Mouse (Mus musculus) intestine, postnatal 0 days (tissue): Measurements from ENCODE around the gene Med12l. TPM values are rescaled to one million over a fixed set of nuclear protein-coding genes. Genes with fewer than 3 reads are reported as not detected.

Experiments
- ATAC-seq: fragments of 200-750 bp; cut with Nextera tagmentation; 2 replicates; pipeline ENCODE4 v1.8.0; 2017; ENCODE audit warnings: mild to moderate bottlenecking, moderate TSS enrichment, moderate library complexity
- H3K27ac ChIP-seq: fragments of 300-500 bp; sonication (generic); 2 replicates; pipeline ENCODE4 v1.5.1; 2014; ENCODE audit warnings: mild to moderate bottlenecking, low read depth, low read length, moderate library complexity
- H3K27me3 ChIP-seq: fragments of 300-500 bp; sonication (generic); replicated peaks from 2 replicates; pipeline ENCODE4 v1.6.1; 2014; ENCODE audit warnings: low read length, mixed read lengths; ENCODE audit not compliant: control insufficient read depth, insufficient read depth
- H3K36me3 ChIP-seq: fragments of 300-500 bp; sonication (generic); 2 replicates; pipeline ENCODE4 v1.6.1; 2014; ENCODE audit warnings: mild to moderate bottlenecking, moderate library complexity; ENCODE audit not compliant: control insufficient read depth, insufficient read depth
- H3K4me1 ChIP-seq: fragments of 300-500 bp; sonication (generic); replicated peaks from 2 replicates; pipeline ENCODE4 v1.6.1; 2014; ENCODE audit warnings: antibody characterized with exemption, low read length, mixed read lengths; ENCODE audit not compliant: control insufficient read depth, insufficient read depth
- H3K4me2 ChIP-seq: fragments of 300-500 bp; sonication (generic); replicated peaks from 2 replicates; pipeline ENCODE4 v1.6.1; 2014; ENCODE audit warnings: low read depth, mild to moderate bottlenecking, moderate library complexity
- H3K4me3 ChIP-seq: fragments of 300-500 bp; sonication (generic); 2 replicates; pipeline ENCODE4 v1.5.1; 2014; ENCODE audit warnings: low read depth, low read length
- H3K9ac ChIP-seq: fragments of 300-500 bp; sonication (generic); 2 replicates; pipeline ENCODE4 v1.6.1; 2014; ENCODE audit warnings: mild to moderate bottlenecking, low read depth, low read length
- H3K9me3 ChIP-seq: fragments of 300-500 bp; sonication (generic); 2 replicates; pipeline ENCODE4 v1.6.1; 2016; ENCODE audit warnings: mixed run types; ENCODE audit not compliant: control insufficient read depth
- CTCF ChIP-seq: sonication (generic); IDR thresholded peaks from 2 replicates; pipeline ENCODE4 v1.5.1; 2016; ENCODE audit warnings: low read depth, mild to moderate bottlenecking, control low read depth, antibody characterized with exemption, moderate library complexity
- WGBS: fragments of 180-500 bp; shearing (Covaris S2); extraction: QIAGEN DNeasy Blood & Tissue Kit; methylation state at CpG from one replicate; pipeline ENCODE4 v1.1.7; 2014; 5-methylcytosine and 5-hydroxymethylcytosine counted together
- polyA plus RNA-seq: library from polyadenylated mRNA; unstranded; fragments of >200 nt; fragmentation: Nextera tagmentation; extraction: Ambion mirVana; gene quantifications from 2 replicates; pipeline ENCODE4 v1.2.1, GENCODE M21; 2015

Gene Med12l
- polyA plus RNA-seq, 1 experiment from 2014 or later, result 0.42 TPM

- Histone ChIP-seq H3K27ac (no peak overlapping the region), H3K9ac (no peak overlapping the region), H3K27me3 (no peaks in the 10 kb centered on the region), H3K4me1 (no peaks in the 10 kb centered on the region), H3K36me3 (no peaks in the 10 kb centered on the region), H3K9me3 (no peaks in the 10 kb centered on the region), H3K4me3 (no peak overlapping the region), H3K4me2 (no peak overlapping the region)
- WGBS, result 68% methylated on average over 5 of the region's 5 CpGs
- no peak for TF ChIP-seq CTCF
- no peak for ATAC-seq
Observed at GRCm38 (mm10) chr3:59234878-59235277, 229.3 kb downstream of the Med12l start.

DNA sequence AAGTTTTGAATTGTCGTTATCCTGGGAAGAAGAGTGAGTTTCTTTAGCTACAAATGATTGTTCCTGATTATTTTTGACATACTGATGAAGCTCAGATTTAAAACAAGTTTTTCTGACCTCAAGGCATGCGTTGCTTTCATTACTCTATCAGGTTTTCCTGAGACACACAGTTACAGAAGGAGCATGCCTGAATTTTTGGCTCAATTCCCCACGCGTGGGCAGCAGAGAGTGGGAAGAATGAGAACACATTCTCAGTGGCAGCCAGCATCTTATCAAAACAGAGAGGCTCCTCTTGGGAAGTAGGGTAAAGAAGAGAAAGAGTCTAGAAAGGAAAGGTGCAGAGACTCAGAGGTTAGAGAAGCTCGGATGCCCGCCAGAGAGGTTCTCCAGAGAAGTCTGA, 237.8 kb downstream of the Med12l start:
- H3K27ac ChIP-seq, result no peak overlapping the region
- no peaks in the 10 kb centered on the region for H3K9me3 ChIP-seq
- no peaks in the 10 kb centered on the region for H3K4me1 ChIP-seq
- no peak overlapping the region for H3K4me3 ChIP-seq
- no peak for TF ChIP-seq CTCF
- no peaks in the 10 kb centered on the region for H3K27me3 ChIP-seq
- no peak overlapping the region for H3K9ac ChIP-seq
- WGBS, result 78% methylated on average over 6 of the region's 6 CpGs
- no peaks in the 10 kb centered on the region for H3K36me3 ChIP-seq
- ATAC-seq, result no peak
- no peak overlapping the region for H3K4me2 ChIP-seq

DNA sequence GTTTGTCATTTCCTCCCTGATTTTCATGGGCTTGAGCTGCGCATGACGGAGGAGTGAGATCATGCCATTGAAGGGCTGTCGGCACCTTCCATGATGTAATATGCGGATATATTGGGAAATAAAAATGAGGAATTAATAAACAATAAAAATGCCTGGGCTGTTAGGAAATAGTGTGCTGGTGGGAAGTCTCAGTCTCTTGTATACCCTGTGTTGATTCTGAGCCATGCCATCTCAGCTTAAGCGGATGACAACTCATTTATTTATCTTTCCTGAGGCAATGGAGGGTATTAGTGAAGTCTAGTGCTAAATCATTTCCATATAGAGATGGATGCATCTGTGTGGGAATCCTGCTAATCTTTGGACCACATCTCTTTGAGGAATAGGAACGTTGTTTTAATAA, 242.4 kb downstream of the Med12l start:
- Histone ChIP-seq H3K27ac (no peak overlapping the region), H3K4me1 (no peaks in the 10 kb centered on the region), H3K4me2 (no peak overlapping the region), H3K9me3 (no peaks in the 10 kb centered on the region), H3K36me3 (no peaks in the 10 kb centered on the region), H3K9ac (no peak overlapping the region), H3K27me3 (no peaks in the 10 kb centered on the region), H3K4me3 (no peak overlapping the region)
- no peak for ATAC-seq
- no peak for TF ChIP-seq CTCF
- WGBS, result 84% methylated on average over 6 of the region's 6 CpGs

GRCm38 (mm10) chr3:59250454-59250853, 244.8 kb downstream of the Med12l start:
- no peak overlapping the region for H3K27ac ChIP-seq
- H3K27me3 ChIP-seq, result no peaks in the 10 kb centered on the region
- H3K4me1 ChIP-seq, result no peaks in the 10 kb centered on the region
- H3K36me3 ChIP-seq, result no peaks in the 10 kb centered on the region
- TF ChIP-seq CTCF, result no peak
- ATAC-seq, result no peak
- H3K9ac ChIP-seq, result no peak overlapping the region
- 91% methylated on average over 1 of the region's 1 CpGs for WGBS
- no peak overlapping the region for H3K4me3 ChIP-seq
- no peaks in the 10 kb centered on the region for H3K9me3 ChIP-seq
- H3K4me2 ChIP-seq, result no peak overlapping the region

DNA sequence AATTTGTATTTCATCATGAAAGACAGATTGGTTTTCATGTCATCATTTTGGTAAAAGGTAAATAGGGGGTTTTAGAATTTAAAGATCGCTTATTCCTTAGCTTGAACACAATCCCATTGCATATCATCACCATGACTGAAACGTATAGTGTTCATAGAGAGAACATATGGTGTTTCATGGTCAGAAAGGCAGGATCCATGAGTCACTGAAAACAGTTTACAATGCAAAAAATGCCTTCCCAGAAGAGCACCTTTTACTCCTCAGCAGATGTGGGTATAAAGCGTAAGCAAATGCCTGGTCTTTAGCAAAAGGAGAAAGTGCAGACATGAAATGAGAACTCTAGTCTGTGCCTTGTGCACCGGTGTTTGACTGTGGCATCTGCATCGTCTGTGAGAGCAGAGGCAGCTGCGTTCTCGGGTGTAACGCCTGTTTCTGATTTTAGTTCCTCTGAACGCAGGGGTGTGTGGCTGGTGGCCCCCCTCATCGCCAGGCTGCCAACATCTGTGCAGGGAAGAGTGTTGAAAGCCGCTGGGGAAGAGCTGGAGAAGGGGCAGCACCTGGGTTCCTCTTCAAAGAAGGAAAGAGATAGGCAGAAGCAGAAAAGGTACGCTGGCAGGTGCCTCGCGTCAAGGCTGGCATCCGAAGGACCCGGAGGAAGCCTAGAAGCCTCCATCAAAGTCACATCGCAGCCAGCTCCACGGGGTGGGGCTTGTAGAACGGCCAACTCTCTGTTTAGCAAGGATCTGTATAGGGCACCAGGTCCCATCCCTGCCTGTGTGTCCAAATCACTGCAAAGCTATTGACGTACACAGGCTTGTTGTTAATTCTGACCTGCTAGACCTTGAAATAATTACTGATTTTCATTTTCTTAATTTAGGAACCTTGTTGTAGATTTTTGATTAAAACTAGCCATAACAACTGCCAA, 252.4 kb downstream of the Med12l start:
- no peak overlapping the region for H3K4me2 ChIP-seq
- H3K4me1 ChIP-seq, result no peaks in the 10 kb centered on the region
- no peaks in the 10 kb centered on the region for H3K9me3 ChIP-seq
- no peak overlapping the region for H3K27ac ChIP-seq
- no peak for TF ChIP-seq CTCF
- ATAC-seq, result no peak
- no peak overlapping the region for H3K4me3 ChIP-seq
- H3K36me3 ChIP-seq, result no peaks in the 10 kb centered on the region
- 88% methylated on average over 20 of the region's 20 CpGs for WGBS
- H3K9ac ChIP-seq, result no peak overlapping the region
- H3K27me3 ChIP-seq, result no peaks in the 10 kb centered on the region

GRCm38 (mm10) chr3:59260745-59261144, 255.1 kb downstream of the Med12l start:
- no peak for ATAC-seq
- Histone ChIP-seq H3K4me1 (no peaks in the 10 kb centered on the region), H3K27ac (no peak overlapping the region), H3K36me3 (no peaks in the 10 kb centered on the region), H3K9ac (no peak overlapping the region), H3K27me3 (no peaks in the 10 kb centered on the region), H3K4me2 (no peak overlapping the region), H3K9me3 (no peaks in the 10 kb centered on the region), H3K4me3 (no peak overlapping the region)
- TF ChIP-seq CTCF, result no peak
- 69% methylated on average over 5 of the region's 5 CpGs for WGBS
